Mouse (Mus musculus): ENCODE measurements around the gene Samd4b. TPM values are rescaled to one million over a fixed set of nuclear protein-coding genes. Genes with fewer than 3 reads are reported as not detected.
"Not testable (repeated sequence)": the region's sequence is repeated elsewhere in the genome, so short reads cannot be mapped to it uniquely, and the experiment has no call there.

Samd4b gene
- total RNA-seq, 2 experiments from 2014 or later, result 8.0 to 15.9 TPM

DNA sequence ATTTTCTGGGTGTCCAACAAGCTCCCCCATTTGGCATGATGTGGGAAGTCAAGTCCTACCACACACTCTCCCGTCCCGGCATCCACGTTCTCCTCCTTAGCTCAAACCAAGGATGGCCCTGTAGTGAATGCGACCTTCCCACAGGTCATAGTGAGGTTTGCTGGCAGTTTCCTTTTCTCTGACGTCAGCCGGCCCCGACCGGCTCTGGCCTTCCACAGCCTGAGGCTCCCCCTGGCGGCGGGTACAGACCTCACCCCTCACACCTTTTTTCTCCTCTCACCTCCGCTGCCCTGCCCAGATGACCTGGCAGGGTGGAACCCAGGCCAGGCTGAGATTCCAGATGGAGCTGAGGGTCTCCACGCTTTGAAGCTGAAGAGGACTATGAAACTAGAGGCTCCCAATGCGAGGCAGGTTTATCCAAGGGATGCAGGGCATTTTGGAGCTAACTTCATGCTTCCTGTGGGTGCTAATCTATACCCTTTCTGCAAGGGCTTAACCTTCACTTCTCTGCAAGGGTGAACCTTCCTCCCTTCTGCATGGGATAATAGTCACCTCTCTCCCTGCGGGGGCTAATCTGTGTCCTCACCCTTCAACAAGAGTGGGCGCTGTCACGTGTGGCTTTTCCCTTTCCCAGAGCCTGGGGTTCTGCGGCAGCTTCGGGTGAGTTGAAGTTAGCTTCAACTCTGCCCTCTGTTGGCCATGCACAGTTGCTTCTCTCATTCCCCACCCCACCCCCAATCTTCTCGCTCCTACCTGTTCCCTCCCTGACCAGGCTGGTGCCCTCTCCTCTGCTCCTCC is 69.8 kb downstream of the Samd4b start:
- peak; percentile 81 for ATAC-seq (replicated peaks; ENCODE audit: low FRiP score, poor library complexity, severe bottlenecking)

- ATAC-seq (replicated peaks; ENCODE audit: low FRiP score, poor library complexity, severe bottlenecking), result 0 out of 2 replicates have a peak, but pooled peaks have one; percentile 16
Measured at GRCm38 (mm10) chr7:28522536-28522935, 75.4 kb downstream of the Samd4b start, which contains the start of gene Ifnl3. TSS of gene Ifnl3 (plus strand) at chr7:28522836.

GRCm38 (mm10) chr7:28511441-28511840 is 86.5 kb downstream of the Samd4b start:
- ATAC-seq (replicated peaks; ENCODE audit: low FRiP score, poor library complexity, severe bottlenecking), result no peak

DNA sequence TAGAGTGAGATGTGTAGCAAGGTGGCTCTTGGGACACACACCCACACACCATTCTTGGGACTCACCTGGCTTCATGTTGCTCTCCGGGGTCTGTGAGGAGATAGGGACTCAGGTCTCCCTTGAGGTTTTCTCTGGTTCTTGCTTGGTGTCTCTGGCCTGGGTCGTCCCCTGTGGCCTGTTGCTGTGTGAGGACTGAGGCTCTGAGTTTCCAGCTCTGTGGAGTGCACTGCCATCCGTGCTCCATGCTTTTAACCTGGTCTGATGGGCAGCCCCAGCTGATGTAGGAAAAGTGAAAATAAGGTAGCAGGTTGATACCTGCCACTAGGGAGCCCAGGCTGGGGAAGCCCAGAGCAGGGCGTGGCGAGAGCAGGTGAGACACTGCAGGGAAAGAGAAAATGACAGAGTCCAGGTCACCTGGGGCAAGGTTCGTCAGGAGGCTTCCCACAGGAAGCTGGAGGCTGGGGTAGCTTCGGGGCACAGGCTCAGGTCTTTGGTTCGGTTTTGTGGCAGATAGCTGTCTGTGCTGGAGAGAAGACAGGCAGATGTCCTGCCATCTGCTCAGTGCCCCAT is 87.5 kb downstream of the Samd4b start, which contains the start of gene Ifnl2:
Gene Ifnl2 (minus strand): TSS at position 51 of the 570 bp plus-strand sequence.
- ATAC-seq (replicated peaks; ENCODE audit: low FRiP score, poor library complexity, severe bottlenecking), result 0 out of 2 replicates have a peak, but pooled peaks have one; percentile 25

GRCm38 (mm10) chr7:28509121-28509520 is 88.8 kb downstream of the Samd4b start:
- not testable (repeated sequence) for ATAC-seq (replicated peaks; ENCODE audit: low FRiP score, poor library complexity, severe bottlenecking)

DNA sequence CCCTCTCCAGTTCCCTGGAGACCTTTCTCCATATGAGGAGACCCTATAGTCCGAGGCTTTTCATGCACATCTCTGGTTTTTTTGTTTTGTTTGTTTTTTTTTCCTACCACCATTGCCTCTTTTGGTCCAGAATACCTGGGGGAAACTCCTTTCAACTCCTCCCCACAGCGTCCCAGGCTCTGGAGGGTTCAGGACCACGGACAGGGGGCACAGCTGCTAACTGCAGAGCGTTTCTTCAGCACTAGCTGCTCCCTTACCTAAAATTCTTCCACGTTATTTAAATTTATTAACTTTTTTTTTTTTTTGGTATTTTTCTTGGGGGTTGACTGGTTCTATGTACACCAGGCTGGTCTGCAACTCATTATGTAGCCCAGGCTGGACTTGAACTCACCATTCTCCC is 92.4 kb downstream of the Samd4b start:
- ATAC-seq (replicated peaks; ENCODE audit: low FRiP score, poor library complexity, severe bottlenecking), result no peak

DNA sequence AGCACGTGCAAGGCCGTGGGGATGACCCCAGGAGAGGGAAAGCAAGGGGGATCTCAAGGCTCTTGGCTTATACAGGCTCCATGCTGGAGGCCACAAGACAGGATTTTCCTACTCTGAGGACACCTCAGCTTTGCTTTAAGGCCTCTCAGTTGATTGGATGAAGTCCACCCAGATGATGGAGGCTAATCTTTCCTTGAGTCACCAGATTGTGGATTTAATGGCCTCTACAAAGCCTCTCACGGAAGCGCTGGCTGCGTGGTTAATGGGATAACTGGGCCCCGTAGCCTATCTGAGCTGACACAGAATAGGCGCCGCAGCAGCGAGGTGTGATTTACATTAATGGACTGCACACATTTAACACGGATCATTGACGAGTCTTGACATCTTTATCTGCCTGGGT is 102.5 kb downstream of the Samd4b start:
- ATAC-seq (replicated peaks; ENCODE audit: low FRiP score, poor library complexity, severe bottlenecking), result no peak

GRCm38 (mm10) chr7:28492310-28492709 is 105.6 kb downstream of the Samd4b start:
- ATAC-seq (replicated peaks; ENCODE audit: low FRiP score, poor library complexity, severe bottlenecking), result no peak

DNA sequence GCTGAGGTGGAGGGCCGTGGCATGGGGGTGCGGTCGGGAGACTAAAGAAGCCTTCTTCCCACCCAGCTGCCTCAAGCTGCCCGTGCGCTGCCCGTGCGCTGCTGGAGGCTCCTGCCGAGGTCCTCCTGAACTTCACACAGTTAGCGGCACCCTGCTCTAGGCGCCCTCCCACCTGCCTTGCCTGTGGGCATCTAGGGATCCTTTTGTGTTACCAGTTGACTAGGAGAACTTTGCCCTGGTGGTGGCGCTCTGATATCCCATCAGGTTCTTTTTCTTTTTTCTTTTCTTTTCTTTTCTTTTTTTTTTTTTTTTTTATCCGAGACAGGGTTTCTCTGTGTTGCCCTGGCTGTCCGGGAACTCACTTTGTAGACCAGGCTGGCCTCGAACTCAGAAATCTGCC is 107.0 kb downstream of the Samd4b start:
- ATAC-seq (replicated peaks; ENCODE audit: low FRiP score, poor library complexity, severe bottlenecking), result no peak

GRCm38 (mm10) chr7:28490410-28490809 is 107.5 kb downstream of the Samd4b start:
- no peak for ATAC-seq (replicated peaks; ENCODE audit: low FRiP score, poor library complexity, severe bottlenecking)

GRCm38 (mm10) chr7:28488030-28488491 is 109.9 kb downstream of the Samd4b start:
- no peak for ATAC-seq (replicated peaks; ENCODE audit: low FRiP score, poor library complexity, severe bottlenecking)

- no peak for ATAC-seq (replicated peaks; ENCODE audit: low FRiP score, poor library complexity, severe bottlenecking)
Measured at GRCm38 (mm10) chr7:28484192-28484591, 113.8 kb downstream of the Samd4b start.

- ATAC-seq (replicated peaks; ENCODE audit: low FRiP score, poor library complexity, severe bottlenecking), result no peak
Measured at GRCm38 (mm10) chr7:28482854-28483253, 115.1 kb downstream of the Samd4b start.

DNA sequence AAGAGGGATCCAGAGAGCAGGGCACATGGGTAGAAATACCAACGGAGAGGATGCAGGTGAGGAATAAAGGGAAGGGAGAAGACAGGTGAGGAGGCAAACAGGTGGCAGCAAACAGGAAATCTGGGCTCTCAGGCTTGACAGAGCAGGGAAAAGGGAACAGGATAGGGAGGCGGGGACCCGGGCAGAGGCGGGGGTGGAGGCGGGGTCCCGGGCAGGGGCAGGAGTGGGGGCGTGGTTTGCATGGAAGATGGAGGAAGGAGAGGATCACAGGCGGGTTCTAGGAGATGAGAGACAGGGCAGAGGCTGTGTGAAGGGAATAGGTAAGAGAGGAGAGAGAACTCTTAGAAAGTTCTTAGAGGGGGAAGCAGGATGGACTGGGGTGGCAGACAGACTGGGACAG is 119.1 kb downstream of the Samd4b start:
- no peak for ATAC-seq (replicated peaks; ENCODE audit: low FRiP score, poor library complexity, severe bottlenecking)

- no peak for ATAC-seq (replicated peaks; ENCODE audit: low FRiP score, poor library complexity, severe bottlenecking)
Measured at GRCm38 (mm10) chr7:28477363-28477762, 120.6 kb downstream of the Samd4b start.

- no peak for ATAC-seq (replicated peaks; ENCODE audit: low FRiP score, poor library complexity, severe bottlenecking)
Measured at GRCm38 (mm10) chr7:28476191-28476590, 121.8 kb downstream of the Samd4b start.

- ATAC-seq (replicated peaks; ENCODE audit: low FRiP score, poor library complexity, severe bottlenecking), result no peak
Measured at GRCm38 (mm10) chr7:28467213-28467751, 130.7 kb downstream of the Samd4b start.

DNA sequence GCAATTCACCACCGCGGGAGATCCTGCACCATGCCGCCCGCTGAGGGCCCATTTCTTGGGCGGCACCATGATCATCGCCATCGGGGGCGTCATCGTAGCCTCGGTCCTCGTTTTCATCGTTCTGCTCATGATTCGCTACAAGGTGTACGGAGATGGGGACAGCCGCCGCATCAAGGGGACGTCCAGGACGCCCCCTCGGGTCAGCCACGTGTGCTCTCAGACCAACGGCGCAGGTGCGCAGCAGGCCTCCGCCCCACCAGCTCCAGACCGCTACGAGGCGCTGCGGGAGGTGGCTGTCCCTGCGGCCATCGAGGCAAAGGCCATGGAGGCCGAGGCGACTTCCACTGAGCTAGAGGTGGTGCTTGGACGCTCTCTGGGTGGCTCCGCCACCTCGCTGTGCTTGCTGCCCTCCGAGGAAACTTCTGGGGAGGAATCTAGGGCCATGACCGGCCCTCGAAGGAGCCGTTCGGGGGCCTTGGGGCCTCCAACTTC is 131.2 kb downstream of the Samd4b start:
- ATAC-seq (replicated peaks; ENCODE audit: low FRiP score, poor library complexity, severe bottlenecking), result no peak

DNA sequence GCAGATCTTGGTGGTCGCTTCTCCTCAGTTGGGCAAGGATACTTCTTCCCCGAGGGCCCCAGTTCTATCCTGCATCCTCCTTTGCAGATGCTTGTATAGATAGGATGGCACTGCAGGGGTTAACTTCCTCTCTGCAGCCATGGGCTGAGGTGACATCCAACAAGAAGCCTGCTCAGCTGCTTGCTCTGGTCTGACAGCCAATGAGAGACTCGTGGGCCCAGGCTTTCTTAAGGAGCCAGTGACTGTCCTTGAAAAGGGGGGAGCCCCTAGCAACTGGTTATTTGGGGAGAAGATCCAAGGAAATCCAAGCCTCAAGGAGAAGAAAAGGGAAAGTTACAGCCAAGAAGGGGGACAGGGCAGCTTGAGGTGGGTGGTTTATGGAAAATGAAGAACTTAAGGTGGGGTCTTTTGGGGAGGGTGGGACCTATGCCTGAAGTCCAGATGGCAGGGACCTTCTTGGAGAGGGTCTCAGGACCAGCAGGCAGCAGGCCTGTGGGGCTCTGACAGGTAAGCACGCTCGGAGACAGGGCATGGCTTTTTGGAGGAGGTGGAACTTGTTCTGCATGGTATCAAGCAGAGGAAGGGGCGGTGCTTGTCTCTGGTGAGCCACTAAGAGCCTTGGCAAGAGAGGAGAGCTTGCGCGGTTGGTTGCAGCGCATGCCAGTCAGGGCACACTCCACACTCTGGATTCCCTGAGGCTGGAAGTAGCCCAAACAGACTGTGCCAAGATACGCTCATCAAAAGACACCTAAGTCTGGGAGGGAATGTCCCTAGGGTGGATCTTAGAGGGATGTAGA is 133.3 kb downstream of the Samd4b start:
- no peak for ATAC-seq (replicated peaks; ENCODE audit: low FRiP score, poor library complexity, severe bottlenecking)

DNA sequence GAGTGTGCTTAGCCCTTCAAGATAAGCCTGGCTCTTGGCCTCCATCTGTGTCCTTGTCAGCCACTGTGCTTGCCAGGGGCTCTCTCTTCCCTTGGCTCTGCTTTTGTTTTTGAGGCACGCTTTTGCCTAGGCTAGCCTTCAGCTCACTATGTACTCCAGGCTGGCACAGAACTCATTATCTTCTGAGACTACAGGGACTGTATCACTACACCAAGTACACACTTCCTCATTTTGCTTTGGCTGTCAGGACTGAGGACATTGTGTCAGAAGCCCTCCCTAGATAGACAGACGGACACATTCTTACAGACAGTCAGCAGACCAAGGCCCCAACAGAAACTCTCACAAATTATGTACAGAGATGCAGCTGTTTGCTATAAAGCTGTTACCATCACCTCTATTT is 135.2 kb downstream of the Samd4b start:
- ATAC-seq (replicated peaks; ENCODE audit: low FRiP score, poor library complexity, severe bottlenecking), result no peak

Data from erythroid progenitor cell, adult 5-6 weeks (primary cell).